Mouse (Mus musculus): ENCODE data around the gene Btbd11.

DNA sequence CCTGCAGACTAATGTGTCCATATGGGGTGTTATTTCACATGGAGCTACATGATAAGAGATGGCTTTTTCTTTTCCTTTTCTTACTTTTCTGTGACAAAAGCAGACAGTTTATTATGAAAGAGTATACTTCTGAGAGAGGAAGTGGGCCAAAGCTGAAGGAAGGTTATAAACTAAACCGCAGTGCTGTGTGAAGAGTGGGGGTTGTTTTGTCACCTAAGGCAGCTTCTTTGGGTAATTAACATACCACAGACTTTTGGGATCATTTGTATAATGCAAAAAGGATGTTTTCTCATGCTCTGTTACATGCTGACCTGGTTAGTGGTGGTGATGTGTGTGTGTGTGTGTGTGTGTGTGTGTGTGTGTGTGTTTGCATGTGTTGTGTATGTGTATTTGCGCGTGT is 24.5 kb downstream of the Btbd11 start:
- no peak for TF ChIP-seq POLR2A (IDR thresholded peaks at IDR 0.05; ENCODE audit: borderline replicate concordance, insufficient read depth, low read length)
- no peak for TF ChIP-seq CTCF (IDR thresholded peaks at IDR 0.05; ENCODE audit: borderline replicate concordance, insufficient read depth, low read depth, low read length)

Measured in cerebellum, adult 2 months (tissue).